Mouse (Mus musculus) forebrain, postnatal 0 days (tissue): ENCODE measurements around the gene Efcab11. TPM values are rescaled to one million over a fixed set of nuclear protein-coding genes. Genes with fewer than 3 reads are reported as not detected.

Source experiments
- ATAC-seq: fragments of 200-750 bp; cut with Nextera tagmentation; 2 replicates; pipeline ENCODE4 v1.8.0; 2017; ENCODE audit warnings: mild to moderate bottlenecking, moderate library complexity
- DNase-seq: peaks from one replicate; pipeline ENCODE4 v3.0.0-alpha.2; 2015
- H3K27ac ChIP-seq: fragments of 300-500 bp; sonication (generic); 2 replicates; pipeline ENCODE4 v1.5.1; 2014; ENCODE audit warnings: low read depth, mild to moderate bottlenecking, antibody characterized with exemption, low read length, moderate library complexity, mixed read lengths
- H3K27me3 ChIP-seq: fragments of 300-500 bp; sonication (generic); 2 replicates; pipeline ENCODE4 v1.6.1; 2014; ENCODE audit warnings: mild to moderate bottlenecking, low read length, mixed read lengths; ENCODE audit not compliant: insufficient read depth
- H3K36me3 ChIP-seq: fragments of 300-500 bp; sonication (generic); 2 replicates; pipeline ENCODE4 v1.6.1; 2014; ENCODE audit warnings: mild to moderate bottlenecking, moderate library complexity; ENCODE audit not compliant: insufficient read depth
- H3K4me1 ChIP-seq: fragments of 300-500 bp; sonication (generic); 2 replicates; pipeline ENCODE4 v1.6.1; 2014; ENCODE audit warnings: antibody characterized with exemption; ENCODE audit not compliant: insufficient read depth
- H3K4me2 ChIP-seq: fragments of 300-500 bp; sonication (generic); 2 replicates; pipeline ENCODE4 v1.6.1; 2014; ENCODE audit warnings: low read depth, mild to moderate bottlenecking, moderate library complexity
- H3K4me3 ChIP-seq: fragments of 300-500 bp; sonication (generic); 2 replicates; pipeline ENCODE4 v1.5.1; 2014; ENCODE audit warnings: low read depth, low read length, mixed read lengths
- H3K9ac ChIP-seq: fragments of 300-500 bp; sonication (generic); 2 replicates; pipeline ENCODE4 v1.6.1; 2014; ENCODE audit warnings: mild to moderate bottlenecking
- H3K9me3 ChIP-seq: fragments of 300-500 bp; sonication (generic); 2 replicates; pipeline ENCODE4 v1.6.1; 2016; ENCODE audit warnings: low read length
- CTCF ChIP-seq: sonication (generic); IDR thresholded peaks from 2 replicates; pipeline ENCODE4 v1.5.1; 2016; ENCODE audit warnings: antibody characterized with exemption, control low read depth, low read depth
- WGBS: fragments of 180-500 bp; shearing (Covaris S2); extraction: QIAGEN DNeasy Blood & Tissue Kit; methylation state at CpG from one replicate; pipeline ENCODE4 v1.1.7; 2014; 5-methylcytosine and 5-hydroxymethylcytosine counted together
- polyA plus RNA-seq: library from polyadenylated mRNA; unstranded; fragments of >200 nt; fragmentation: Nextera tagmentation; extraction: Ambion mirVana; gene quantifications from 2 replicates; pipeline ENCODE4 v1.2.1, GENCODE M21; 2015
- total RNA-seq: library from RNA; depleted of rRNA; stranded (reverse); fragments of >200 nt; gene quantifications from 2 replicates; pipeline ENCODE4 v1.2.3, GENCODE M21; 2014

Efcab11 gene
- total and polyA plus RNA-seq, 2 experiments from 2014 or later, result 3.3 to 3.7 TPM

- Histone ChIP-seq H3K4me3 (no peak overlapping the region), H3K4me1 (no peaks in the 10 kb centered on the region), H3K9ac (no peak overlapping the region), H3K9me3 (no peaks in the 10 kb centered on the region), H3K4me2 (no peak overlapping the region), H3K27me3 (no peaks in the 10 kb centered on the region), H3K27ac (no peak overlapping the region), H3K36me3 (no peaks in the 10 kb centered on the region)
- ATAC-seq, result no peak
- 90% methylated on average over 7 of the region's 7 CpGs for WGBS
- DNase-seq, result no peak
- no peak for TF ChIP-seq CTCF
Observed at GRCm38 (mm10) chr12:99771018-99771417, 113.2 kb downstream of the Efcab11 start.

DNA sequence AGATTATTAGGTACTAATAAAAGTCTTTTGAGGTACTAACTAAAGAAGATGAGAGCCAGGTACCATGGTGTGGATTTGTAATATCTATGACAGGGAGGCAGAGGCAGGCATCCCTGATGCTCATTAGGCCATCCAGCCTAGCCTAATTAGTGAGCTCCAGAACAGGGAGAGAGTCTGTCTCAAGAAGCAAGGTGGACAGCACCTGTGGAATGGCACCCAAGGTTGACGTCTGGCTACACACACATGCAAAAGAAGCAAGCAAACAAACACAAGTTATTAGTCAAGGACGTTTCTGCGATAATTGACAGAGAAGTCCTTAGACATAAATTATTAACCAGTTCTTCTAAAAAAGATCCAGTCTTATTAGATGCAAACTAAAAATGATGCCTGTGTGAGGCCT, 114.6 kb downstream of the Efcab11 start:
- Histone ChIP-seq H3K4me1 (no peaks in the 10 kb centered on the region), H3K27me3 (no peaks in the 10 kb centered on the region), H3K4me3 (no peak overlapping the region), H3K9ac (no peak overlapping the region), H3K36me3 (no peaks in the 10 kb centered on the region), H3K4me2 (no peak overlapping the region), H3K27ac (no peak overlapping the region), H3K9me3 (no peaks in the 10 kb centered on the region)
- TF ChIP-seq CTCF, result no peak
- ATAC-seq (no peak), DNase-seq (no peak)
- 88% methylated on average over 3 of the region's 3 CpGs for WGBS

DNA sequence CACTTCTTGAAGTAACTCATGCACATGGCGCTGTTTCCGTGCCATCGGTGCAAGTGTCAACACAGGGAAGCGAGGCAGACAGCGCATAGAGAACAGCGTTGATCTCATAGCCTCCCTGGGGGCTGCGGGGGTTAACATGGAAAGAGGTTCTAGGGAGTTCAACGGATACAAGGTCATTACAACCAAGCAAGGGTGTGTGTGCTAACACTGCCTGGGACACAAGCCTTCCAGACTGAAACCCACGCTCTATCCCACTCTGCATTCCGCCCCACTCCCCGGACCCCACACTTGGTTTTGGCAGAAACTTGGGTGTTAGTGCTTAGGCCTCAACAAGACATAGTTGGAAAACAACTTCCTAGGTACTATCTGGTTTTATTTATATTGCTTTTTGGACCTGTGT, 116.5 kb downstream of the Efcab11 start:
- no peak overlapping the region for H3K27ac ChIP-seq
- H3K36me3 ChIP-seq, result no peaks in the 10 kb centered on the region
- no peak overlapping the region for H3K4me2 ChIP-seq
- no peaks in the 10 kb centered on the region for H3K9me3 ChIP-seq
- H3K9ac ChIP-seq, result no peak overlapping the region
- H3K4me3 ChIP-seq, result no peak overlapping the region
- H3K4me1 ChIP-seq, result no peaks in the 10 kb centered on the region
- WGBS, result 86% methylated on average over 11 of the region's 11 CpGs
- no peak for DNase-seq
- no peak for TF ChIP-seq CTCF
- no peaks in the 10 kb centered on the region for H3K27me3 ChIP-seq
- no peak for ATAC-seq

DNA sequence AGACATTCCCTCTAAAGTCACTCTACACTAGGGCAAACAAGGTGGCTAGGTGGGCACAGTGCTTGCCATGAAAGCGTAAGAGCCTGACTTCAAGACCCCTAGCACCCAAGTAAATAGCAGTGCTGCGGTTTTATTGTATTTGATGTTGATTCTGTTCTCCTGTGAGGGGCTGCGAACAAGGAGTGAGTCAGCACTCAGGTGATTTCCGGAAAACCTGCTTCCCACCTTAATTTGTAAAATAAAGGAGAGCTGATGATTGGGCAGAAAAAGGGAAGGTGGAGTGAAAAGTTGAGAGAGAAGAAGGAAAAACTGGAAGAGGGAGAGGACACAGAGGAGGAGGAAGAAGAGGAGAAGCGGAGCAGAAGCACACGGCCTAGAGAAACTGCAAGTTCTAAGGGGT, 118.3 kb downstream of the Efcab11 start:
- no peaks in the 10 kb centered on the region for H3K36me3 ChIP-seq
- H3K27me3 ChIP-seq, result no peaks in the 10 kb centered on the region
- H3K9me3 ChIP-seq, result no peaks in the 10 kb centered on the region
- no peak for DNase-seq
- no peak for ATAC-seq
- no peak overlapping the region for H3K9ac ChIP-seq
- WGBS, result 96% methylated on average over 6 of the region's 6 CpGs
- H3K4me3 ChIP-seq, result no peak overlapping the region
- H3K4me1 ChIP-seq, result no peaks in the 10 kb centered on the region
- no peak overlapping the region for H3K27ac ChIP-seq
- H3K4me2 ChIP-seq, result no peak overlapping the region
- TF ChIP-seq CTCF, result no peak

GRCm38 (mm10) chr12:99764053-99764452, 120.2 kb downstream of the Efcab11 start:
- Histone ChIP-seq H3K4me2 (no peak overlapping the region), H3K9ac (no peak overlapping the region), H3K36me3 (no peaks in the 10 kb centered on the region), H3K27me3 (no peaks in the 10 kb centered on the region), H3K4me3 (no peak overlapping the region), H3K27ac (no peak overlapping the region), H3K9me3 (no peaks in the 10 kb centered on the region), H3K4me1 (no peaks in the 10 kb centered on the region)
- no peak for TF ChIP-seq CTCF
- DNase-seq (no peak), ATAC-seq (no peak)
- 67% methylated on average over 3 of the region's 3 CpGs for WGBS

DNA sequence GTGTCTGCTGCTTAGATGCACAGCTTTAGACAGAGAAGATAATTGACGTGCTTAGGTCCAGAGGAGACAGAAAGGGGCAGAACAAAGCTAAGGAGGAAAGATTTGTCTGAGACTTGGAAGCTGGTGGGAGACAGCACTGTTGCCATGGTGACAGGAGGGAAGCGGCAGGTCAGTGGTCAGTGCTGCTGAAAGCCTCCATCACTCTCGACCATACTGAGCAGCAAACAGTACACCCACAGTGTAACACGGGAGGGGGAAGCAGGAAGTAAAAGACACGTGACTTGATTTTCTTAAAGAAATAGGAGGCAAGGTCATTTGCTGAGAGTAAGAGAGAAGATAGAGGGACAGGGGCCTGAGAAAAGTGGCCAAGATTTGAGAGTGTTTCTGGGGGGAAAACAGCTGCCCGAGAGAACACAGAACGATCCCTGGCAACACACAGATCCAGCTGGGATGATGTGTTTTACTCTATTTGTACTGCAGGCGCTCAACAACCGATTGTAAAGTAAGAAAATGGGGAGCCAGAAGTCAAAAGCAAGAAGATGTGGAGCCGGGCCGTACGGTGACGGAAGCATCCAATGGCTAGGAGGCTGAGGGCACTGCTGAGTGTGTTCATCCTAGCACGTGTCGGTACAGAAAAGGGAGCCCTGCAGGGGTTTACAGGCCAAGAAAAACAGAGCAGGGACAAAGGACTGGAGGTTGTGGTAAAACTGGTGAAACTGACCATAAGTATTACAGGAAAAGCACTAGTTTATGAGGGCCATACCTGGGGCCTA, 126.3 kb downstream of the Efcab11 start:
- ATAC-seq (peak; percentile 97), DNase-seq (peak; percentile 45)
- Histone ChIP-seq H3K4me3 (no peak overlapping the region), H3K9ac (no peak overlapping the region), H3K27ac (no peak overlapping the region), H3K27me3 (no peaks in the 10 kb centered on the region), H3K36me3 (no peaks in the 10 kb centered on the region), H3K9me3 (no peaks in the 10 kb centered on the region), H3K4me1 (peaks cover 8% of the 10 kb centered on the region; the same call in 1 of the 2 replicates), H3K4me2 (peak overlapping the region; percentile 45)
- TF ChIP-seq CTCF, result no peak
- WGBS, result 33% methylated on average over 15 of the region's 15 CpGs

DNA sequence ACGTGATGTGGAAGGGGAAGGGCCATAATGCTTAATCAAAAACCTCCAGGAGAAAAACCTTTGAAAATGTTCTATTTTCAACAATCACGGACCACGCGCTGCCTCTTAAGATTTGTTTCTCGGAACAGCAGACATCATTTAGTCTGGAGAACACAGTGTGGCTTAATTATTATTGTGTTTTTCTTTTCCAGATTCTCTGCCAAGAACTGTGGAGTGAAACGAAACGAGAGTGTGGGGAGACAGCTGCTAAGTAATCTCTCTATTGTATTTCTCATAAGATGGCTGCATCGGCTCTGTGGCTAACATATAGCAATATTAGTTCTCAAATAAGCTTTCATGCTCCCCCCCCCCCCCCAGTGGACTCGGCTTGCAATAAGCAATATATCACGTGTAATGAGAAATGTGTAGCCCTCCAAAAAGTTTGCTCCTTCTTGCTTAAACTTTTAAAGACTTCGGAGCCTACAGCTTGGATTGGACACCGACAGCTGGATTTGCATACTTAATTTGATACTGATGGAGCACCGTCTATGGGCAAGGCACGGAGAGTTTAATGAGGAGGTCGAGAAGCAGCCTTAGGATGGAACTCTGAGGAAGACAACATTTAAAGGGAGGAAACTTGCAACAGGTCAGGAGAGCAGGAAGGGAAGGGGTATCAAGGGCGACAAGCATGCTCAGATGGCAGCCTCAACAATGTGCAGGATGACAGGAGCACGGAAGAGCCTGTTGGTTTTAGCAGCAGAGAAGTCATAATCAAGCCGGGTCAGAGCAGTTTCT, 127.1 kb downstream of the Efcab11 start:
- TF ChIP-seq CTCF, result no peak
- no peaks in the 10 kb centered on the region for H3K27me3 ChIP-seq
- no peak overlapping the region for H3K9ac ChIP-seq
- no peak overlapping the region for H3K27ac ChIP-seq
- DNase-seq (peak; percentile 28), ATAC-seq (0 out of 2 replicates have a peak, but pooled peaks have one; percentile 6)
- H3K4me3 ChIP-seq, result peak overlapping the region; percentile 13; the same call in 1 of the 2 replicates
- H3K9me3 ChIP-seq, result no peaks in the 10 kb centered on the region
- peaks cover 8% of the 10 kb centered on the region; the same call in 1 of the 2 replicates for H3K4me1 ChIP-seq
- peak overlapping the region; percentile 45 for H3K4me2 ChIP-seq
- WGBS, result 8% methylated on average over 18 of the region's 18 CpGs
- no peaks in the 10 kb centered on the region for H3K36me3 ChIP-seq
